Mouse (Mus musculus) liver, embryonic 14.5 days (tissue): Measurements from ENCODE around the gene Rbms3. TPM values are rescaled to one million over a fixed set of nuclear protein-coding genes. Genes with fewer than 3 reads are reported as not detected.

Source experiments
- ATAC-seq: fragments of 200-750 bp; cut with Nextera tagmentation; 2 replicates; pipeline ENCODE4 v1.8.0; 2017; ENCODE audit warnings: moderate number of reproducible peaks, mild to moderate bottlenecking, moderate library complexity; ENCODE audit not compliant: insufficient read depth
- DNase-seq, 3 experiments: peaks; one replicate each; pipeline ENCODE4 v3.0.0-alpha.2; 2012 to 2013; ENCODE audit warnings: low read depth in 3 of 3, low spot score in 3 of 3
- H3K27ac ChIP-seq: fragments of 300-500 bp; sonication (generic); 2 replicates; pipeline ENCODE4 v1.5.1; 2014; ENCODE audit warnings: moderate library complexity, mild to moderate bottlenecking, control low read depth, inconsistent platforms
- H3K27me3 ChIP-seq: fragments of 300-500 bp; sonication (generic); 2 replicates; pipeline ENCODE4 v1.6.1; 2014; ENCODE audit warnings: mild to moderate bottlenecking, low read length, moderate library complexity; ENCODE audit not compliant: control insufficient read depth, insufficient read depth
- H3K36me3 ChIP-seq: fragments of 300-500 bp; sonication (generic); replicated peaks from 2 replicates; pipeline ENCODE4 v1.6.1; 2014; ENCODE audit warnings: low read depth; ENCODE audit not compliant: control insufficient read depth, insufficient read depth
- H3K4me1 ChIP-seq, 2 experiments: fragments of 200-500 bp in 1 of 2; fragments of 300-500 bp in 1 of 2; sonication (generic) in 1 of 2; replicated peaks; 2 replicates each; pipeline ENCODE4 v1.6.1; 2012 to 2014; ENCODE audit warnings: antibody characterized with exemption in 1 of 2, inconsistent platforms in 1 of 2, low read length in 1 of 2; ENCODE audit not compliant: control insufficient read depth in 2 of 2, insufficient read depth in 2 of 2
- H3K4me2 ChIP-seq: fragments of 300-500 bp; sonication (generic); 2 replicates; pipeline ENCODE4 v1.6.1; 2014; ENCODE audit warnings: low read depth, mild to moderate bottlenecking, control low read depth, moderate library complexity
- H3K4me3 ChIP-seq, 2 experiments: fragments of 200-500 bp in 1 of 2; fragments of 300-500 bp in 1 of 2; sonication (generic) in 1 of 2; 2 replicates each; pipeline ENCODE4 v1.5.1; 2012 to 2014; ENCODE audit warnings: low read depth in 2 of 2, low read length in 2 of 2, mild to moderate bottlenecking in 2 of 2, control low read depth in 1 of 2, inconsistent platforms in 1 of 2, moderate library complexity in 1 of 2; ENCODE audit not compliant: insufficient read depth in 1 of 2
- H3K9ac ChIP-seq: fragments of 300-500 bp; sonication (generic); replicated peaks from 2 replicates; pipeline ENCODE4 v1.6.1; 2014; ENCODE audit warnings: mild to moderate bottlenecking, control low read depth, moderate library complexity
- H3K9me3 ChIP-seq: fragments of 300-500 bp; sonication (generic); 2 replicates; pipeline ENCODE4 v1.6.1; 2016; ENCODE audit warnings: low read length, mixed read lengths; ENCODE audit not compliant: control insufficient read depth
- CTCF ChIP-seq: IDR thresholded peaks from 2 replicates; pipeline ENCODE4 v1.5.1; 2016; ENCODE audit warnings: antibody characterized with exemption, low read depth, control low read depth
- EP300 ChIP-seq: IDR thresholded peaks from 2 replicates; pipeline ENCODE4 v1.6.1; 2016; ENCODE audit warnings: antibody characterized with exemption, low read depth
- WGBS: fragments of 180-500 bp; shearing (Covaris S2); extraction: QIAGEN DNeasy Blood & Tissue Kit; methylation state at CpG from one replicate; pipeline ENCODE4 v1.1.7; 2014; ENCODE audit not compliant: insufficient replicate concordance; 5-methylcytosine and 5-hydroxymethylcytosine counted together
- polyA plus RNA-seq, 2 experiments: library from polyadenylated mRNA; depleted of rRNA in 1 of 2; stranded (reverse) in 1 of 2; unstranded in 1 of 2; fragments of >200 nt; fragmentation: Nextera tagmentation in 1 of 2; extraction: Ambion mirVana in 1 of 2; gene quantifications; 2 replicates each; pipeline versions ENCODE4 v1.2.1 to v1.2.3; 2012 to 2014

Gene Rbms3
- polyA plus RNA-seq, 2 experiments = 0.88 to 2.4 TPM

DNA sequence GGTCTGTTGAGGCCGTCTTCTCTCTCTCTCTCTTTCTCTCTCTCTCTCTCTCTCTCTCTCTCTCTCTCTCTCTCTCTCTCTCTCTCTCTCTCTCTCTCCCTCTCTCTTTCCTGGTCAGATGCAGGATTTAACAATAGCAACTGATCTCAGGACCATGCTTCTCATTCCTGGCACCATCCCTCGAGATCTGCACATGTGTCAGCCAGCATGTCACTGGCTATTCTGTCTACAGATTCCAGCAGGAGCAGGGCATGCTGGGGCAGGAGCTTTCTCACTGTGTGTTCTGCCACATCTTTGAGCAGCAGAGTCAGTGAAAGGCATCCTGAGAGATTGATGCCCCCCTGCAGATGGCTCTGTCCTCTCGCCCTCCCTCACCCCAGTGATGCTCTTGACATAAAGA is 774.0 kb downstream of the Rbms3 start:
- no peak for TF ChIP-seq EP300
- TF ChIP-seq CTCF = no peak
- ATAC-seq = no peak
- no peak for DNase-seq
- Histone ChIP-seq H3K27me3 (no peaks in the 10 kb centered on the region), H3K36me3 (no peaks in the 10 kb centered on the region), H3K4me3 (no peak overlapping the region), H3K4me1 (no peaks in the 10 kb centered on the region), H3K9ac (no peak overlapping the region), H3K4me2 (no peak overlapping the region), H3K9me3 (no peaks in the 10 kb centered on the region), H3K27ac (no peak overlapping the region)
- 47% methylated on average over 3 of the region's 3 CpGs for WGBS

DNA sequence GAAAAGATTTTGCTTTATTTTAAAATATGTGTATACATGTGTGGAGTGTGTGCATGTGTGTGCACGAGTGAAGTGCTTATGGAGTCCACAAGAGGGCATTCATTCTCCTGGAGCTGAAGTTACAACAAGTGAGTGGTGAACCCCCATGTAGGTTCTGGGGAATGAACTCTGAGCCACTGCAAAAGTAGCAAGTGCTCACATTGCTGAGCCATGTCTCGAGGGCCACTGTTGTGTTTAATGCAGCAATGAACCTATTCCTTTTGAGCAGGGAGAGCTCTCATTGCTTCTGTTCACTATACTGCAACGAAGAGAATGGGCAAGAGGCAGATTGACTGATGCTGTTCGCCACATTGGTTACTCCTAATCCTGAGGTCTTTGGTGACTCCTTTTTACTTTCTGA is 780.8 kb downstream of the Rbms3 start:
- TF ChIP-seq CTCF = peak; percentile 15; the same call in 1 of the 2 replicates
- TF ChIP-seq EP300 = no peak
- H3K4me1 ChIP-seq = no peaks in the 10 kb centered on the region
- no peak overlapping the region for H3K9ac ChIP-seq
- H3K36me3 ChIP-seq = no peaks in the 10 kb centered on the region
- H3K27me3 ChIP-seq = no peaks in the 10 kb centered on the region
- ATAC-seq (no peak), DNase-seq (no peak)
- H3K9me3 ChIP-seq = no peaks in the 10 kb centered on the region
- WGBS = 61% methylated on average over 4 of the region's 4 CpGs
- no peak overlapping the region for H3K4me2 ChIP-seq
- H3K27ac ChIP-seq = no peak overlapping the region
- no peak overlapping the region for H3K4me3 ChIP-seq

DNA sequence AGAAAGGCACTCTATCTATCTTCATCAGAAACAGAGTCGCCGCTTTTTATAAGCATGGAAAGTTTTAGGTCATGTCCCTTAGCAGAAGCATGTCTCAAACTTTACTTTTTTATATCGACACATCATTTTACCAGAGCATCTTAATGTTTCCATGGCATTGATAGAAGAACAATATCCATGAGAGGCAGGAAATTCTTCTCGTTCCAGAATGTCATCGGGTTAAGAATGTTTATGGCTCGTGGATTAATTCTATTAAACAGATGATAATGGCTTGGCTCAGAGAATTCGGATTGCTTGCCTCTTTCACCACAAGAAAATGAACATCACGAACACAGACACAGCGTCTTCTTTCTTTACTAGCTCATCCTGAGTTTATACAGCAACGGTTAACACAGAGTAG is 781.5 kb downstream of the Rbms3 start:
- H3K27me3 ChIP-seq = no peaks in the 10 kb centered on the region
- H3K9me3 ChIP-seq = no peaks in the 10 kb centered on the region
- ATAC-seq (no peak), DNase-seq (no peak)
- no peak overlapping the region for H3K9ac ChIP-seq
- 70% methylated on average over 10 of the region's 10 CpGs for WGBS
- no peak overlapping the region for H3K27ac ChIP-seq
- H3K4me1 ChIP-seq = no peaks in the 10 kb centered on the region
- H3K36me3 ChIP-seq = no peaks in the 10 kb centered on the region
- H3K4me3 ChIP-seq = no peak overlapping the region
- TF ChIP-seq CTCF = no peak
- no peak for TF ChIP-seq EP300
- no peak overlapping the region for H3K4me2 ChIP-seq

DNA sequence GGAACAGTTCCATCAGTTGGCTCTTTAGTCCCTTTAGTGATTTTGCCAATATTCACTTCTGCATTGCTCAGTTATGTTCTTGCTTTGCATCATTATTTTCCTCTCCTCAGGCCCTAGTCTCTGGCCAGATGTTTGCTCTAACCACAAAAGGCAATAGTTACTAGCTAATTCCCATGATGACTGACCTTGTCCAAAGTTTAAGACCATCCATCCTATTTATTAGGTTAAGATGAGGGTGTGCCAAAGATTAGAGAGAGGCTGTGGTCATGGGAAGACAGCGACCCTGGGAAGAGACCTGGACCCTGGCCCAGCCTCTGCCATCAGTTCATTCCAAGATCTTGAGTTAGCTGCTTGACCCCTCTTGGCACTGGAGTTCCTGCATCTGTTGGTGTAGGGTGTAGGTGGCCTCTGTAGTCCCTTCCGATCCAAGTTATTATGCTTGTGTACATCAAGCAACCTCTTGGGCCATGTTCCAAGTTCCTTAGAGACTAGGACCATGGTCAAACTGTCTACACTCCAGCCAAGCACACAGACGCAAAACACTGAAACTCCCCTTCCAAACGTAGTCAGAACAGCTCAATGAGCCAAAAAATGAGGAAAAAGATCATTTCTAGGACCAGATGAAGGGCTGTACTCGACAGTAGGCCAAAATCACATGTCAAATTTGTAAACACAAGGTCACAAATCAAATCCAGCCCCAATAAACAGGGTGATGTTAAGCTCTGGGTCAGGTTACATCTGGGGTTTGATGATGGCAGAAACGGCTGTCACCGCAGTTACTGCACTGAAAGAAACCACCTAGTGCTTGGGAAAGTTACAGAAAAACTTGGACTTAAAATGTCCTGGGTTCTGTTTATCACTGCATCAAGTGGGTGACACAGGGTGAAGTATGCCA is 782.2 kb downstream of the Rbms3 start:
- DNase-seq (no peak), ATAC-seq (no peak)
- TF ChIP-seq CTCF (no peak), EP300 (no peak)
- Histone ChIP-seq H3K27me3 (no peaks in the 10 kb centered on the region), H3K9me3 (no peaks in the 10 kb centered on the region), H3K27ac (no peak overlapping the region), H3K4me1 (no peaks in the 10 kb centered on the region), H3K9ac (no peak overlapping the region), H3K36me3 (no peaks in the 10 kb centered on the region), H3K4me3 (no peak overlapping the region), H3K4me2 (no peak overlapping the region)
- 52% methylated on average over 7 of the region's 7 CpGs for WGBS

DNA sequence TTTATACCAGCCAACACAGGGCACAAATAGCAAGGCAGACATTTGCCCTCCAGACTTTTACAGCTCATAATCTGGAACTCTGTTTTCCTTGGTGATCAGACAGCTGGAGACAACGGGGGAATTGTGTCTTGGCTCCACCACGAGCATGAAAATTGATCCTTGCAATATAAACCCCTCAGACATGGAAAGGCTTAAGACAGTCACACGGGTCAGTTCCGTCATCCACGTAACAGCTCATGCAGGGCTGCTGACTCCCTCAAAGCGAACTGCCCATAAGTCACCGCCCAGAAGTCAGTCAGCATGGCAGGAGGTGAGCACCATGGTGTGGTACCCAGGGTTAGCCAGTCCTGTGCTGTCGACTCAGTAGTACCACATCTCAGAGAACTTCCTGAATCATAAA is 794.8 kb downstream of the Rbms3 start:
- H3K4me1 ChIP-seq = peaks cover 2 to 4% of the 10 kb centered on the region in 2 experiments; a peak in 3 of 4 replicates
- no peak for ATAC-seq
- TF ChIP-seq EP300 (no peak), CTCF (no peak)

More for the DNA sequence above, 794.8 kb downstream of the Rbms3 start:
- H3K27me3 ChIP-seq = no peaks in the 10 kb centered on the region
- no peak overlapping the region for H3K27ac ChIP-seq
- H3K9me3 ChIP-seq = no peaks in the 10 kb centered on the region
- no peak for DNase-seq
- H3K4me3 ChIP-seq = no peak overlapping the region
- 58% methylated on average over 8 of the region's 8 CpGs for WGBS
- H3K36me3 ChIP-seq = no peaks in the 10 kb centered on the region
- no peak overlapping the region for H3K4me2 ChIP-seq
- no peak overlapping the region for H3K9ac ChIP-seq
